Mouse (Mus musculus) inflammation-experienced regulatory T-cells, adult 16 weeks (primary cell): ENCODE data around the gene Mbl1. TPM values are rescaled to one million over a fixed set of nuclear protein-coding genes. Genes with fewer than 3 reads are reported as not detected.

Experiments
- polyA plus RNA-seq: library from polyadenylated mRNA; unstranded; fragments of 100-300 nt; shearing (Covaris generic); gene quantifications from one replicate; pipeline ENCODE4 v1.2.1, GENCODE M21; 2017

Mbl1 gene
- not detected for polyA plus RNA-seq

DNA sequence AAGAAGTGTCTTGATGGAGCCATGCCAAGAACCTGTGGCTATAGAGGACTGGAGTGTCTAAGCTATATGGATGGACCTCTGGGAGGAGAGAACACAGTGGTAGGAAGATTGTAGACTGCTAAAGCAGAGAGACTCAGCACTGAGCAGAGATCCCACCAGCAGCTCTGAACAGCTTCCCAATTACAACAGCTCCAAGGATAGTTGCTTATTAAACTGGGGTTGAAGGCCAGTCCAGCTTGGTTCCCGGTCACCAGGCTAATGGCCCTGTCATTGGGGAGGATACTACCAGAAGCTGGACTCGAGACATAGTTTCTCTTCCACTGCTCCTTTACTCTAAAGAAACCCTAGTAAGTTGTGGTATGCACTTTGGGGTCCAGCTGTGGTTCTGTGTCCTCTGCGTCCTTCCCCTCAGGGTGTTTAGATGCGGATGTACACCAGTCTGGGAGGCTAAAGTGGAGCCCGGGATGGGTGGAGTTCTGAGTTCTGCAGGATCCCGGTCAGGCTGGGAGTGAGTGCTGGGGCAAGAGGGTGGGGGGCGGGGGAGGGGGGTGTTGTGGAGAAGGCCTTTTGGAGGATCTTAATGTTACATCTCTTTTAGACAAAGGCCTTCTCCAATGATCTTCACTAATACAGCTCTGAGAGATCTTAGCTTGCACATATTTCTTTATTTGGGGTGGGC is at the start of gene Mbl1:
Mbl1 (plus strand) TSS at position 239 of the 679 bp plus-strand sequence.

DNA sequence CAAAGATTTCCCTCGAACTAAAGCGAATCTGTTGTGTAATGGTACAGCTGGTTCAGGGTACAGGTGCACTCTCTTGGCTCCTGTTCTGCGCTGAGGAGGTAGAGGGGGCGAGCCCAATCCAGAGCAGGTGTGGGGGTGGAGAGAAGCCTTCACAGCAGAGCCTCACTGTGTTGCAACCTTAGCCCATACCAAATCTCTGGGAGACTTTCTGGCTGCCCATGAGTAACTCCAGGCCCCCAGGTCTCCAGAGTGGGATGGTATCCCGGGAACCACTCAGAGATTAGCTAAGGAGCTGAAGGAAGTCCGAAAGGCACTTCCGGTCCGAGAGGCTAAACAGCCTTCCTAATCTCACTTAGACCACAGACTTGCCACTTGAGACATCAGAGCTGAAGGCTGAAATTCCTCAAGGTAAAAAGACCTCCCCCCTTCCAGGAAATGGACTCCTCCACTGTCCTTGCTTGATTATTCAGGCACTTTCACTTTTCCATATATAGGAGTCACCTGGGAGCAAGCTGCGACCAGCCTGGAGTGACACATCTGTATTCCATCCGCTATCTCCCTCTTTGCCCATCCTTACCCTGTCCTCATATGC is 46.3 kb upstream of the Mbl1 start, which contains the start of gene Mat1a:
Mat1a (plus strand) TSS at position 183 of the 592 bp plus-strand sequence.

DNA sequence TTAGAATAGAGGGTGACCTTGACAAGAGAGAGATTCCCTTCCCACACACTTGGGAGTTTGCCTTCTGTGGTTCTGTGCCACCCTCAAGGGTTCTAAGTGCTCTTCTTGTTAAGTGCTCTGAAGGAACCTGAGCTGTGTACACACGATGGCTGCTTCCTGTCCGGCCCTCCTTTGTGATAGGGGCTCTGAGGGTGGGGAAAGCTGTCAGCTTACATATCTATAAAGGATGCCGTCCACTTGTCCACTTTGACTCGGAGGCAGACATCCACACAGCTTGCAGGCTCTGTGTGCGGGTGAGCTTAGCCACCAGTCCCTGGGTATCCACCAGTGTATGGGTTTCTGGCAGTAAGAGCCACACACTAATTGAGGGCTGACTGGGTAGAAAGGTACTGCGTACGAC is 19.7 kb upstream of the Mbl1 start, which contains the start of gene Sftpa1:
Sftpa1 (plus strand) TSS at position 243 of the 400 bp plus-strand sequence.

DNA sequence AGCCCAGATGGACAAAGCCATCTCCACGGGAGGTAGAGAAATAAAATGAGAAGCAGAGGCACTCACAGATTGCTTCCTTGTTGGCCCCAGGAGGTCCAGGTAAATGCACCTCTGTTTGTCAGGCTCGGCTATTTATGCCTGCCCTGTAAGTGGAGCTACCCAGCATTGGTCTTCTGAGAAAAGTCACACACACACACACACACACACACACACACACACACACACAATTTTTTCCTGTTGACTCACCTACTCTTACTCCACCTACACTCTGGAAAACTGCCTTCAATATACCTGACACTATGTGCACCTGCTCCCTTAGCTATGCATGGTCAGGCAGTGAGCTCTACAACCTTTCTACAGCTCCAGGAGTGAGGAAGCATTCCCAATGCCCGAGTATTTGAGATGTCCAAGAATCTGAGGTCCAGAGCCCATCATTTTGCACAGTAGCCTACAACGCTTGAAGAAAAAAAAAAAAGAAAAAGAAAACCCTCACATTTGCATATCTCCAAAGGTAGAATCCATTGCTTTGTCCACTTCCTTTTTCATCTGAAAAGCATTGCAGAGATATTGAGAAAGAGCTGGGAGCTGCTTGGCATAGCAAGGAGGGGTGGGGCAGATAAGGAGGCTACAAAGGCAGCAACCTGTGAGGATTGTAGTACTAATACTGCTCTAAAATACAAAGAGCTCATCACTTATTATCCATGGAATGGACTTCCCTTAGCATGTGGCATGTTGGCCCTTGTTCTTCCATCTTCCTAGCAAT is 34.0 kb downstream of the Mbl1 start, which contains the start of gene Sftpd:
Sftpd (minus strand) TSS at position 91 of the 763 bp plus-strand sequence.

Other genes starting within 250 kb of the Mbl1 start
- gene Tspan14, start 184.7 kb upstream of the Mbl1 start, polyA plus RNA-seq: 128 TPM
- gene Fam213a, start 137.7 kb upstream of the Mbl1 start, polyA plus RNA-seq: 15.9 TPM
- gene Dydc2, start 82.2 kb upstream of the Mbl1 start, polyA plus RNA-seq: not detected
- gene Dydc1, start 78.5 kb upstream of the Mbl1 start, polyA plus RNA-seq: not detected
- gene Mat1a, start 46.4 kb upstream of the Mbl1 start, polyA plus RNA-seq: not detected
- not detected for gene Sftpa1, start 19.7 kb upstream of the Mbl1 start, polyA plus RNA-seq
- not detected for gene Sftpd, start 33.7 kb downstream of the Mbl1 start, polyA plus RNA-seq
- gene Gm2832, start 127.3 kb downstream of the Mbl1 start, polyA plus RNA-seq: not detected
- gene Gm5798, start 197.2 kb downstream of the Mbl1 start, polyA plus RNA-seq: 0.88 TPM
- not detected for gene Gm7945, start 234.9 kb downstream of the Mbl1 start, polyA plus RNA-seq